Mouse (Mus musculus): ENCODE data around the gene Srebf1. TPM values are rescaled to one million over a fixed set of nuclear protein-coding genes. Genes with fewer than 3 reads are reported as not detected.

Srebf1 gene
- polyA plus RNA-seq, 1 experiment from 2014 or later = 64.5 TPM

- Histone ChIP-seq H3K27ac (no peak overlapping the region), H3K4me2 (replicated peaks) (no peak overlapping the region), H3K27me3 (no peaks in the 10 kb centered on the region), H3K4me1 (peaks cover 37% of the 10 kb centered on the region), H3K9me3 (peaks cover 4% of the 10 kb centered on the region; the same call in 1 of the 2 replicates), H3K9ac (no peak overlapping the region), H3K4me3 (no peak overlapping the region), H3K36me3 (peaks cover 47% of the 10 kb centered on the region)
- no peak for ATAC-seq (ENCODE audit: low FRiP score, low read depth)
- WGBS = 95% methylated on average over 2 of the region's 2 CpGs
These were observed 31.2 kb upstream of the Srebf1 start for GRCm38 (mm10) chr11:60253546-60253945.

- H3K9me3 ChIP-seq = peaks cover 4% of the 10 kb centered on the region; the same call in 1 of the 2 replicates
- peaks cover 40% of the 10 kb centered on the region for H3K4me1 ChIP-seq
- no peak overlapping the region for H3K4me2 ChIP-seq (replicated peaks)
- peak overlapping the region; percentile 28; the same call in 1 of the 2 replicates for H3K27ac ChIP-seq
- 56% methylated on average over 6 of the region's 6 CpGs for WGBS
- no peak overlapping the region for H3K4me3 ChIP-seq
- no peak overlapping the region for H3K9ac ChIP-seq
- H3K36me3 ChIP-seq = peaks cover 33% of the 10 kb centered on the region
- ATAC-seq (ENCODE audit: low FRiP score, low read depth) = no peak
- H3K27me3 ChIP-seq = no peaks in the 10 kb centered on the region
These were observed 28.7 kb upstream of the Srebf1 start for GRCm38 (mm10) chr11:60250971-60251643.

GRCm38 (mm10) chr11:60249885-60250284 is 27.5 kb upstream of the Srebf1 start:
- no peaks in the 10 kb centered on the region for H3K27me3 ChIP-seq
- no peak overlapping the region for H3K4me3 ChIP-seq
- no peak for ATAC-seq (ENCODE audit: low FRiP score, low read depth)
- H3K36me3 ChIP-seq = peaks cover 33% of the 10 kb centered on the region
- no peak overlapping the region for H3K4me2 ChIP-seq (replicated peaks)
- 90% methylated on average over 2 of the region's 2 CpGs for WGBS
- H3K9ac ChIP-seq = no peak overlapping the region
- H3K27ac ChIP-seq = no peak overlapping the region
- H3K4me1 ChIP-seq = peaks cover 30% of the 10 kb centered on the region
- peaks cover 4% of the 10 kb centered on the region; the same call in 1 of the 2 replicates for H3K9me3 ChIP-seq

- peaks cover 28% of the 10 kb centered on the region for H3K36me3 ChIP-seq
- H3K4me3 ChIP-seq = no peak overlapping the region
- 0 out of 2 replicates have a peak overlapping the region, but pooled peaks have one; percentile 23 for H3K4me2 ChIP-seq (replicated peaks)
- H3K9ac ChIP-seq = no peak overlapping the region
- H3K9me3 ChIP-seq = peaks cover 4% of the 10 kb centered on the region; the same call in 1 of the 2 replicates
- peak; percentile 68 for ATAC-seq (ENCODE audit: low FRiP score, low read depth)
- no peaks in the 10 kb centered on the region for H3K27me3 ChIP-seq
- WGBS = 32% methylated on average over 13 of the region's 13 CpGs
- peaks cover 30% of the 10 kb centered on the region for H3K4me1 ChIP-seq
- H3K27ac ChIP-seq = peak overlapping the region; percentile 33
These were observed 26.4 kb upstream of the Srebf1 start for GRCm38 (mm10) chr11:60248596-60249404.

GRCm38 (mm10) chr11:60247753-60248550 is 25.6 kb upstream of the Srebf1 start:
- no peak overlapping the region for H3K4me2 ChIP-seq (replicated peaks)
- no peak for ATAC-seq (ENCODE audit: low FRiP score, low read depth)
- peaks cover 24% of the 10 kb centered on the region for H3K36me3 ChIP-seq
- H3K9me3 ChIP-seq = peaks cover 4% of the 10 kb centered on the region; the same call in 1 of the 2 replicates
- WGBS = 41% methylated on average over 5 of the region's 5 CpGs
- H3K4me3 ChIP-seq = no peak overlapping the region
- no peak overlapping the region for H3K9ac ChIP-seq
- H3K27ac ChIP-seq = 0 out of 2 replicates have a peak overlapping the region, but pooled peaks have one; percentile 33
- no peaks in the 10 kb centered on the region for H3K27me3 ChIP-seq
- H3K4me1 ChIP-seq = peaks cover 30% of the 10 kb centered on the region

- no peak for ATAC-seq (ENCODE audit: low FRiP score, low read depth)
- Histone ChIP-seq H3K4me3 (no peak overlapping the region), H3K4me1 (peaks cover 18% of the 10 kb centered on the region), H3K36me3 (peaks cover 37% of the 10 kb centered on the region), H3K9me3 (peaks cover 4% of the 10 kb centered on the region; the same call in 1 of the 2 replicates), H3K4me2 (replicated peaks) (no peak overlapping the region), H3K27ac (no peak overlapping the region), H3K27me3 (no peaks in the 10 kb centered on the region), H3K9ac (no peak overlapping the region)
These were observed 23.7 kb upstream of the Srebf1 start for GRCm38 (mm10) chr11:60246077-60246476.

- no peak overlapping the region for H3K4me2 ChIP-seq (replicated peaks)
- peaks cover 18% of the 10 kb centered on the region for H3K4me1 ChIP-seq
- ATAC-seq (ENCODE audit: low FRiP score, low read depth) = no peak
These were observed 22.2 kb upstream of the Srebf1 start for GRCm38 (mm10) chr11:60244503-60245143.

GRCm38 (mm10) chr11:60240509-60240908 is 18.1 kb upstream of the Srebf1 start:
- WGBS = 82% methylated on average over 4 of the region's 4 CpGs
- no peak for ATAC-seq (ENCODE audit: low FRiP score, low read depth)
- H3K27me3 ChIP-seq = no peaks in the 10 kb centered on the region

More at GRCm38 (mm10) chr11:60244503-60245143, 22.2 kb upstream of the Srebf1 start:
- no peak overlapping the region for H3K4me3 ChIP-seq
- H3K9me3 ChIP-seq = no peaks in the 10 kb centered on the region
- peaks cover 42% of the 10 kb centered on the region for H3K36me3 ChIP-seq
- no peak overlapping the region for H3K27ac ChIP-seq
- H3K27me3 ChIP-seq = no peaks in the 10 kb centered on the region
- 70% methylated on average over 11 of the region's 11 CpGs for WGBS
- H3K9ac ChIP-seq = no peak overlapping the region

GRCm38 (mm10) chr11:60235351-60235750 is 13.0 kb upstream of the Srebf1 start:
- ATAC-seq (ENCODE audit: low FRiP score, low read depth) = no peak
- no peak overlapping the region for H3K27ac ChIP-seq
- H3K4me2 ChIP-seq (replicated peaks) = no peak overlapping the region
- no peak overlapping the region for H3K4me3 ChIP-seq
- H3K36me3 ChIP-seq = peaks cover 23% of the 10 kb centered on the region
- no peaks in the 10 kb centered on the region for H3K27me3 ChIP-seq
- peaks cover 23% of the 10 kb centered on the region for H3K4me1 ChIP-seq
- no peak overlapping the region for H3K9ac ChIP-seq
- WGBS = 49% methylated on average over 5 of the region's 5 CpGs
- no peaks in the 10 kb centered on the region for H3K9me3 ChIP-seq

More at GRCm38 (mm10) chr11:60240509-60240908, 18.1 kb upstream of the Srebf1 start:
- no peak overlapping the region for H3K27ac ChIP-seq
- H3K4me1 ChIP-seq = no peaks in the 10 kb centered on the region
- H3K36me3 ChIP-seq = peaks cover 56% of the 10 kb centered on the region
- H3K9me3 ChIP-seq = no peaks in the 10 kb centered on the region
- no peak overlapping the region for H3K4me2 ChIP-seq (replicated peaks)
- H3K9ac ChIP-seq = no peak overlapping the region
- no peak overlapping the region for H3K4me3 ChIP-seq

GRCm38 (mm10) chr11:60233235-60233634 is 10.9 kb upstream of the Srebf1 start:
- Histone ChIP-seq H3K4me1 (peaks cover 28% of the 10 kb centered on the region), H3K4me2 (replicated peaks) (no peak overlapping the region), H3K9me3 (no peaks in the 10 kb centered on the region), H3K9ac (no peak overlapping the region), H3K27ac (no peak overlapping the region; the same call in 1 of the 2 replicates), H3K27me3 (no peaks in the 10 kb centered on the region), H3K4me3 (no peak overlapping the region), H3K36me3 (peaks cover 29% of the 10 kb centered on the region)
- no peak for ATAC-seq (ENCODE audit: low FRiP score, low read depth)
- WGBS = 67% methylated on average over 8 of the region's 8 CpGs

- WGBS = 73% methylated on average over 14 of the region's 14 CpGs
- Histone ChIP-seq H3K4me1 (peaks cover 28% of the 10 kb centered on the region), H3K36me3 (peaks cover 29% of the 10 kb centered on the region), H3K9me3 (no peaks in the 10 kb centered on the region), H3K9ac (no peak overlapping the region), H3K27ac (peak overlapping the region; percentile 23; the same call in 1 of the 2 replicates), H3K4me3 (no peak overlapping the region), H3K4me2 (replicated peaks) (no peak overlapping the region), H3K27me3 (no peaks in the 10 kb centered on the region)
- no peak for ATAC-seq (ENCODE audit: low FRiP score, low read depth)
These were observed 10.2 kb upstream of the Srebf1 start for GRCm38 (mm10) chr11:60232441-60233058.
